Mouse (Mus musculus): ENCODE data around the gene Pi4k2a.

Pi4k2a gene

GRCm38 (mm10) chr19:42089748-42090595 is at the start of gene Pi4k2a:
Gene Pi4k2a, plus strand, starts transcription at chr19:42090470.
- peak; percentile 100 for DNase-seq (ENCODE audit: low spot score)

GRCm38 (mm10) chr19:42043988-42044387 is 46.3 kb upstream of the Pi4k2a start:
- no peak for DNase-seq (ENCODE audit: low spot score)

DNA sequence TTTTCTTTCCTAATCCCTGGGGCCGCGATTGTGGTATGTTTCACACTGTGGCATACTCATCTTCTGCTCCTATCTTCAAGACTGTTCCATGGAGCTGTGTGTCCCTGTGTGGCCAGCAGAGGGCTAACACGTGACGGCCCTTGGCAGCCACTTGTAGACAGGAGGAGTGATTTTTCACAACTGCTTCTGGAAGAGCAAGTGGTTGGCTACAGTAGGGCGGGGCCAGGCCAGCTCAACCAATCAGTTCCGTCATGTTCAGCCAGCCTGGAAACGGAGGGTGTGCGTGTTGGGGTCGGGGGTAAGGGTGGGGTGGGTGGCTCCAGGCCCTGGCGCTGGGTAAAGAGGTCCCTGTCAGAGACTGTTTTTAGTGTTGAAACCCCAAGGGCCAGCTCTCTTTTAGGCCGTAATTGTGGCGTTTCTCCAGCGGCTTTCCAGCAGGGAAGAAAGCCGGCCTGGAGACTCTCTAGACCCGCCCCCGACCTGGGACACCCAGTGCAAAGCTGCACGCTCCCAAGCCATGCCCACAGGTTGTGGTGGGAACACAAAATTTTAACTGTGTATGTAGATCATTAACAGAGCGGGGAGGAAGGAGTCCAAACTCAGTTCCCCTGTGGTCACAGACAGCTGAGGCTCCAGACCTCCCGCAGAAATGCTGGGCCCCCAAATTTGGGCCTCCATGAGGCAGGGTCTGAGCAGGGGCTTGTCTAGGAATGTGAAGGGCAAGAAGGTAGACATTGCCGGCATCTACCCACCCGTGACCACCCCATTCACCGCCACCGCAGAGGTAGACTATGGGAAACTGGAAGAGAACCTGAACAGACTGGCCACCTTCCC is 44.8 kb upstream of the Pi4k2a start, which contains the start of gene Hoga1:
Gene Hoga1 (plus strand): TSS at position 342 of the 834 bp plus-strand sequence.
- DNase-seq (ENCODE audit: low spot score), result peak; percentile 65

DNA sequence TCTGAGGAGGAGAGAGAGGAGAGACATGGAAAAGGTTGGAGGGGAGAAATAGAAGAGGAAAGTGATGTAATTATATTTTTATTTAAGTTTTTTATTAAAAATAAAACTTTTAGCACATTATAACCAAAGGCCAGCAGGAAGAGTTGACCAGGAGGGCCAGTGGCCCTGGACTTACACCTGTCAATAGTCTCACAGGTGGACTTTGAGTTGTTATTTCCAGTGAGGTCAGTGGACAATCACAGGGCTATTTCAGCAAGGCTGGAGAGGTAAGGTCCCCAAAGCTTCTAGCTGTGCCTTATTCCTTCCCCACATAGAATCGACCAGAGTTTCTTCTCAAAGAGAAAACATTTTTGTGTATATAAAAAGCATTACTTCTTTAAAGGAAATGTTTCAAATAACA is 40.0 kb upstream of the Pi4k2a start:
- DNase-seq (ENCODE audit: low spot score), result no peak

DNA sequence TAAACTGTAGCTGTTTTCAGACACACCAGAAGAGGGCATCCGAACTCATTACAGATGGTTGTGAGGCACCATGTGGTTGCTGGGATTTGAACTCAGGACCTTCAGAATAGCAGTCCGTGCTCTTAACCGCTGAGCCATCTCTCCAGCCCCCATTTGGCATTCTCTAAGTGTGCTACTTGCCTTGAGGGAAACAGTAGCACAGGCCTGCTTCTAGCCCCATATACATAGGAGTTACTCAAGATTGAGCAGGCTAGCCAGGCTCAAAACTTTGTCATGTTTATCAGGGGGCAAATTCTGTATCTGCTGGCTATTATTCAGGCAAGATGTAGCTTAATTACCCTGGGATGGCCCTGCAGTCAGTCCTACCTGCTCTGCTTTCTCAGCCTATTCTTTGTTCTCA is 38.9 kb upstream of the Pi4k2a start:
- no peak for DNase-seq (ENCODE audit: low spot score)

DNA sequence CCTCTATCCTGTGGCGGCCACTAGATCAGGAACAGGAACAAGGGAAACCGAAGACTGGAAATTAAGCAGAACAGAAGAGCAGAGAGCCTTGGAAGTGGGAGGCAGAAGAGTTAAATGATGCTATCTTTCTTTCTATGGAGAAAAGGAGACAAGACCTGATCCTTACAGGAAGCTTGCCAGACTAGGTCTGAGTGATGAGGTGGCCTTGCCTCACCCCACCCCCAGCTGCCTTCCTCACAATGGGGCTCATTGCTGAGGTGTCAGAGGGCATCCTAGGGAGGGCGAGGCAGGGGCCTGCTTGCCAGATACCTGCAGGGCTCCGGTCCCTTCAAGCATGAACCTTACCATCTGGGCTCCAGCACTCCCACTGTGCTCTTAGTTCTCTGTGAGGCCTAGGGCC is 38.3 kb upstream of the Pi4k2a start, which contains the start of gene 4933411K16Rik:
Gene 4933411K16Rik (plus strand): TSS at position 301 of the 400 bp plus-strand sequence.
- no peak for DNase-seq (ENCODE audit: low spot score)

DNA sequence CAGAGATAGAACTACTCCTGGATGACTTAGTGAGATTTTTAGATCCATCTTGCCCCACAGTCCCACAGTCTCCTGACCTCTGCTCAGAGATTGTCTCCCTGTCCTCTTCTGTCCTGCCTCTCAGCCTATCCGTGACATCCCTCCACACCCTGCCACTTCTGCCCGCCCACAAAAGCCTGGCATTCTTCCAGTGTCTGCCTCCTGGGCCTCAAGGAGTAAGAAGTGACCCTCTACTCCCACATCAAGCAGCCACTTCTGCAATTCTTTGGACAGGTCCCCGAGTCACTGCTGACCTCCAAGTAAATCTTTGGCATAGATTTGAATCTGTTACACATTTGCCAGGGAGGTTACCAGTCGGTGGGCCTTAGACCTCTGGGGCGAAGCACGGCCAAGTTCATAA is 36.0 kb upstream of the Pi4k2a start:
- peak; percentile 67 for DNase-seq (ENCODE audit: low spot score)

GRCm38 (mm10) chr19:42055881-42056280 is 34.4 kb upstream of the Pi4k2a start:
- DNase-seq (ENCODE audit: low spot score), result no peak

- no peak for DNase-seq (ENCODE audit: low spot score)
These were observed 33.4 kb upstream of the Pi4k2a start for GRCm38 (mm10) chr19:42056719-42057409.

DNA sequence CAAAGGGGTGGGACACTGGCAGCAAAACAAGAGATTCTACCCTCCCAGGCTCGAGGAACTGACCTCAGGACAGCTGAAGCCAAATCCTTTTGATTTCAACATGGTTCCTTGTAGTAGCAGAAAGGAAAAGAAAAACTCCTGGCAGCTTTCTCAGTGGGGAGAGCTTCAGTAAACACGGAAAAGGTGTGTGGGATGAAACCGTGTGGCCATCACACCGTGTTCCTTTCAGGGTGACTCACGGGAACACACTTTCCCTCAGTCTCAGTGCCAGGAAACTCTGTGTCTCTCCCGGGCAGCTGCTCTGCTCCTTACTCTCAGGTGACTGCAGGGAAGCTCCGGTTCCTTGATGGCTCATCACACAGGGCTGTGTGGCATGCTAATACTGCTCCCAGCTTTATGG is 31.8 kb upstream of the Pi4k2a start:
- peak; percentile 48 for DNase-seq (ENCODE audit: low spot score)

GRCm38 (mm10) chr19:42061443-42061842 is 28.8 kb upstream of the Pi4k2a start:
- DNase-seq (ENCODE audit: low spot score), result no peak

GRCm38 (mm10) chr19:42068441-42069240 is 21.6 kb upstream of the Pi4k2a start:
- DNase-seq (ENCODE audit: low spot score), result no peak

GRCm38 (mm10) chr19:42069241-42069525 is 21.1 kb upstream of the Pi4k2a start:
- no peak for DNase-seq (ENCODE audit: low spot score)

GRCm38 (mm10) chr19:42071221-42071620 is 19.0 kb upstream of the Pi4k2a start:
- DNase-seq (ENCODE audit: low spot score), result no peak

GRCm38 (mm10) chr19:42071886-42072608 is 18.2 kb upstream of the Pi4k2a start:
- no peak for DNase-seq (ENCODE audit: low spot score)

DNA sequence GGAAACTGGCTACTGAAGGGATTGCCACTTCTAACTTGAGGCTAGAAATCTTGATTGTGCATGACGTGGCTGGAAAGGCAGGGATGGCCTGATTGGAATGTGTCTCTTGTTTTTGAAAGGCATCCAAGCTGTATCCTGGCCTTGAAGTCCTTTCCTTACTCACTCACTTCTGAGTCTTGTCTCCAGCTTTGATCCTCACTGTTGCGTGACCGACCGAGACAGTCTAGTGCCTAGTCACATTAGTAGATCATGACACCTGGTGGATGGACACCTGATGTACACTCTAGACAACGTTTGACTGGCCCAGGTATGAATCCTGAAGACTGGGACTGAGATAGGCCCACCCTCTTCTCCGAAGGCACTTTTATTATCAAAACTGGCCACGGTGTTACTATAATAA is 17.5 kb upstream of the Pi4k2a start:
- no peak for DNase-seq (ENCODE audit: low spot score)

DNA sequence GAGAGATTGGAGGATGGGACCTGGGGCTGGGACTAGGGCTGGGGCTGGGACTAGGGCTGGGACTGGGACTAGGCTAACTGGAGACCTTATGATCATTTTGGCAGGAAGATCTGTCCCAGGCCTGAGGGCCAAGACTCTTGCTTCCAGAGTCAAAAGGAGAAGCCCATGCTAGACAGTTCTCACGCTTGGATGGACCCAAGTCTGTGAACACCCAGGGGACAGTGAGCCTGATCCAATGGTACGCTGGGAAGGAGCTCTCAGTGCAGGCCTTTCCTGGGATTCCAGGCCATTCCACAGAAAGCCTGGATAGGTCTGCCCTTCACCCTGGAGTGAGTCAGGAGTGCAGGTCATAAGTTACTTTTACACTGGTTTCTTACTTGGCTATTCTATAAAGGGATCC is 15.2 kb upstream of the Pi4k2a start:
- DNase-seq (ENCODE audit: low spot score), result no peak

- DNase-seq (ENCODE audit: low spot score), result no peak
These were observed 14.3 kb upstream of the Pi4k2a start for GRCm38 (mm10) chr19:42075992-42076391.

- DNase-seq (ENCODE audit: low spot score), result no peak
These were observed 11.7 kb upstream of the Pi4k2a start for GRCm38 (mm10) chr19:42078566-42078965.

DNA sequence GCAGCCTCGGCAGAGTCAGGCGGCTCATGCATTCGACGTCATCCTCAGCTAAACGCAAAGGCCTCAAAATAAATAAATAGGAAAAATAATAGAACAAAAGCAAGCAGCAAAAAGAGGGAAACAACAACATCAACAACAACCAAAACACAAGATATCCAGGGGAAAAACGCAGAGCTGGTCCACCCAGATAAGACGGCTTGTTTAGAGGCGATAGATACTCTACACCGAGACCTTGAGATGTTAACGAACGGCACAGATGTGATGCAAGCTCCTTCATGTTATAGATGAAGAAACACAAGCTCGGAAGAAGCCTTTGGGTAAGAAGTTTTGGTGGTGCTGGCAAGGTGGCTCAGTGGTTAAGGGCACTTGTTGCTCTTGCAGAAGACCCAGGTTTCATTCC is 11.3 kb upstream of the Pi4k2a start:
- no peak for DNase-seq (ENCODE audit: low spot score)

GRCm38 (mm10) chr19:42079950-42080349 is 10.3 kb upstream of the Pi4k2a start:
- no peak for DNase-seq (ENCODE audit: low spot score)

Data from testis, postnatal 14 days (tissue).